Mouse (Mus musculus) erythroblast, embryonic 14.5 days (primary cell): Measurements from ENCODE around the gene Mmp2.

Experiments used
- GATA1 ChIP-seq: IDR thresholded peaks from 2 replicates; pipeline ENCODE4 v1.6.1; 2012; ENCODE audit warnings: low read length, inconsistent platforms, mixed read lengths
- TAL1 ChIP-seq: IDR thresholded peaks from 3 replicates; pipeline ENCODE4 v1.6.1; 2012; ENCODE audit warnings: low read length, inconsistent platforms, mixed read lengths

- TF ChIP-seq GATA1, result no peak
- TF ChIP-seq TAL1, result no peak
Observed at GRCm38 (mm10) chr8:92849261-92849660, 22.2 kb downstream of the Mmp2 start.
